Mouse (Mus musculus): Measurements from ENCODE around the gene Galntl6.

DNA sequence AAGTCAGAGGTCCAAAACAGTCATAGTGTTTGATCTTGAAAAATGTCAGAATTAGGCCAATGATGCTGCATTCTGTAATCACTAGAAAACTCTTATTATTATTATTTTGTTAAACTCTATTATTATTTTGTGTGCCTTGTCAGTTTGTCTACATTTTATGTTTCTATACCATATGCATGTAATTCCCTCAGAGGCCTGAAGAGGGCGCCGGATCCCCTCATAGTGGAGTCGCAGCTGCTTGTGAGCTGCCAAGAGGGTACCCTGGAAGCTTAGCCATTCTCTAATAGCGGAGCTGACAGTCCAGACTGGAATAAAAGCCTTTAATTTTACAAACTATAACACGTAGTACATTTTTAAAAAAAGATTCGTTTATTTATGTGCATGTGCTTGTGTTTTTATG is 945.8 kb downstream of the Galntl6 start:
- peak; percentile 55 for TF ChIP-seq CTCF (IDR thresholded peaks at IDR 0.05)
- no peak for TF ChIP-seq EP300 (IDR thresholded peaks at IDR 0.05)

Data from lung, postnatal 0 days (tissue).